Mouse (Mus musculus): ENCODE results near the gene Zfp979. TPM values are rescaled to one million over a fixed set of nuclear protein-coding genes. Genes with fewer than 3 reads are reported as not detected.
"Not testable (repeated sequence)": the region's sequence is repeated elsewhere in the genome, so short reads cannot be mapped to it uniquely, and the experiment has no call there.

Zfp979 gene
- under 1 TPM; 0.68 to 0.99 TPM for total RNA-seq (2021)

GRCm38 (mm10) chr4:147642413-147642812 is at the start of gene Zfp979:
TSS of gene Zfp979 (minus strand) at chr4:147642513.
- intact Hi-C loops (cut with DNase I); DNase-seq: not testable (repeated sequence)

DNA sequence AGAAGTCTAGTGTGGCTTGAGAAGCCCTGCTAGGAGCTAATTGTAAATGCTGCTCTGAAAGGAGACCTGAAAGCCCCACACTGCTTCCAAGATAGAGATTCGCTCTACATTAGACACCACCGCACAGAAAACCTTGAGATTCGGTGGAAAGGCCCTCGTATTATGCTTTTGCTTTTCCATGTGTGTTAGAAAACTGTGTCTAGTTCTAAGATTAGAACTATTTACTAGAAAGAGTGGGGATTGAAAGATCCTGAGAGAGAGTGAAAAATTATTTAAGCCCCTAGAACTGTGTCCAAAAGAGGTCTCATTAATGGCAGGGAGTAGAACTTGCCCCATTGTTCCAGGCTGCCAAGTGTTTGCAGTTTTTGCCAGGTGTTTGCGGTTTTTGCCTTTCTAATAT is 12.9 kb upstream of the Zfp979 start:
- intact Hi-C loops (cut with DNase I); DNase-seq: not testable (repeated sequence)

GRCm38 (mm10) chr4:147647407-147647806 is 5.1 kb upstream of the Zfp979 start:
- intact Hi-C loops (cut with DNase I); DNase-seq: not testable (repeated sequence)

DNA sequence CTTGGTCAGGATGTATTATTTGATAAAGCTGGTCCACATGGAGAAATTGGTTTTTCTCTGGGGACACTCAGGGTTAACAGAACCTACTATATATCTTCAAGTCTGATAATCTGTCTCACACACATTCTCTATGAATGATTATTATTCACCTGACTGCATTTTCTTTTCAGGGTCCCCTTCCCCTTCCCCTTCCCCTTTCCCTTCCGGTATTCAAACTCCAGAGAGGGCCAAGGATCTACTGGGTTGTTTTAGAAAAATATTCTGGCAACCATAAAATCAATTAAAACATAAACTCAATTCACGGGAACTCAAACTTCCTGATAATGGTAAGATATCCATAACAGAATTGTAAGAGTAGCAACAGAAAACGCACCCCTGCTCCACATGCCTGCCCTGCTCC is 381 bp downstream of the Zfp979 start:
- DNase-seq; intact Hi-C loops (cut with DNase I): not testable (repeated sequence)

DNA sequence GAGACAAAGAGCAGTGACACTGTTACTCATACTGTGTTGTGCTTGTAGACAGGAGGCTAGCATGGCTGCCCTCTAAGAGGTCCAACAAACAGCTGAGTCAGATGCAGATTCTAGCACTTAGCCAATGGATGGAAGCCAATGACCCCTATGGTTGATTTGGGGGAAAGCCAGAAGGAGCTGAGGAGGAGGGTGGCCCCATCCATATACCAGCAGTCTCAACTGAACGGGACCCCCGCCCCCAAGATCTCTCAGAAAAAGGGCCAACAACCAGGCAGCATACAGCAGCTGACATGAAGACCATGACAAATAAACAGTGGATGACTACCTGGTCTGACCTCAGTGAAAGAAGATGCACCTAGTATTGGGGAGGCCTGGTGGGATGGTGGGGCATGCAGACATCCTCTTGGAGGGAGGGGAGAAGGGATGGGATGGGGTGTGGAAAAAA is 8.5 kb downstream of the Zfp979 start:
- DNase-seq; intact Hi-C loops (cut with DNase I): not testable (repeated sequence)

DNA sequence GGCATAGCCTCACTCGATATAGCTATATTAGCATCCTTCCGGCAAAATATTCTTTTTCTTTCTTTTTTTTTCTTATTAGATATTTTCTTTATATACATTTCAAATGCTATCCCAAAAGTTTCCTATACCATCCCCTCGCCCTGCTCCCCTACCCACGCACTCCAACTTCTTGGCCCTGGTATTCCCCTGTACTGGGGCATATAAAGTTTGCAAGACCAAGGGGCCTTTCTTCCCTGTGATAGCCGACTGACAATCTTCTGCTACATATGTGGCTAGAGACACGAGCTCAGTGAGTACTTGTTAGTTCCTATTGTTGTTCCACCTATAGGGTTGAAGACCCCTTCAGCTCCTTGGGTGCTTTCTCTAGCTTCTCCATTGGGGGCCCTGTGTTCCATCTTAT is 35.8 kb downstream of the Zfp979 start:
- intact Hi-C loops (cut with DNase I), result not testable (repeated sequence)

GRCm38 (mm10) chr4:147605521-147605920 is 36.8 kb downstream of the Zfp979 start:
- no peak for DNase-seq
- intact Hi-C loops (cut with DNase I), result no loop called here

More for the DNA sequence above, 35.8 kb downstream of the Zfp979 start:
- DNase-seq, result not testable (repeated sequence)

GRCm38 (mm10) chr4:147603806-147604205 is 38.5 kb downstream of the Zfp979 start:
- no peak for DNase-seq
- intact Hi-C loops (cut with DNase I), result no loop called here

- no peak for DNase-seq
These were observed 40.4 kb downstream of the Zfp979 start for GRCm38 (mm10) chr4:147601881-147602280.

GRCm38 (mm10) chr4:147598831-147599230 is 43.5 kb downstream of the Zfp979 start:
- intact Hi-C loops (cut with DNase I), result no loop called here
- no peak for DNase-seq

More at GRCm38 (mm10) chr4:147601881-147602280, 40.4 kb downstream of the Zfp979 start:
- intact Hi-C loops (cut with DNase I), result no loop called here

DNA sequence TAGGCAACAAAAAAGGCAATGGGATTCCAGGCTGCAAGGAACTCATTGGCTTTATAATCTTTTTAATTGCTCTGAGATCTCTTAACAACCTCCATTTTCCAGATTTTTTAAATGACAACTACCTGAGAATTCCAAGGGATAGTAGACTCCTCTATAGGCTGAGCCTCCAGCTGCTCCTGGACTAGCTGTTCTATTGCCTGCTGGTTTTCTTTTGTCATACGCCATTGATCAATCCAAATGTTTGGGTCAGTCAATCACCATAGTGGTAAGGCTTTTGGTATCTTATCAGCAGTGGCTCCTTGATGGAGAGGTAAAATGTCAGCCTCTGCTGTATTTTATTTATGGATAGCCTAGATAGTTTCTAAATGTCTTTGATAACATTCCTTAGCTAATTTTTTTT is 44.6 kb downstream of the Zfp979 start:
- intact Hi-C loops (cut with DNase I), result no loop called here

DNA sequence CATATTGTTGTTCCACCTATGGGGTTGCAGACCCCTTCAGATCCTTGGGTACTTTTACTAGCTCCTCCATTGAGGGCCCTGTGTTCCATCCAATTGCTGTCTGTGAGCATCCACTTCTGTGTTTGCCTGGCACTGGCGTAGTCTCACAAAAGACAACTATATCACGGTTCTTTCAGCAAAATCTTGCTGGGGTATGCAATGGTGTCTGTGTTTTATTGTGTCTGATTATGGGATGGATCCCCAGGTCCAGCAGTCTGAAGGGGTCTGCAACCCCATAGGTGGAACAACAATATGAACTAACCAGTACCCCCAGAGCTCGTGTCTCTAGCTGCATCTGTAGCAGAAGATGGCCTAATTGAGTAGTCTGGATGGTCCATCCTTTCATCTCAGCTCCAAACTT is 47.7 kb downstream of the Zfp979 start:
- DNase-seq; intact Hi-C loops (cut with DNase I): not testable (repeated sequence)

More for the DNA sequence above, 44.6 kb downstream of the Zfp979 start:
- no peak for DNase-seq

DNA sequence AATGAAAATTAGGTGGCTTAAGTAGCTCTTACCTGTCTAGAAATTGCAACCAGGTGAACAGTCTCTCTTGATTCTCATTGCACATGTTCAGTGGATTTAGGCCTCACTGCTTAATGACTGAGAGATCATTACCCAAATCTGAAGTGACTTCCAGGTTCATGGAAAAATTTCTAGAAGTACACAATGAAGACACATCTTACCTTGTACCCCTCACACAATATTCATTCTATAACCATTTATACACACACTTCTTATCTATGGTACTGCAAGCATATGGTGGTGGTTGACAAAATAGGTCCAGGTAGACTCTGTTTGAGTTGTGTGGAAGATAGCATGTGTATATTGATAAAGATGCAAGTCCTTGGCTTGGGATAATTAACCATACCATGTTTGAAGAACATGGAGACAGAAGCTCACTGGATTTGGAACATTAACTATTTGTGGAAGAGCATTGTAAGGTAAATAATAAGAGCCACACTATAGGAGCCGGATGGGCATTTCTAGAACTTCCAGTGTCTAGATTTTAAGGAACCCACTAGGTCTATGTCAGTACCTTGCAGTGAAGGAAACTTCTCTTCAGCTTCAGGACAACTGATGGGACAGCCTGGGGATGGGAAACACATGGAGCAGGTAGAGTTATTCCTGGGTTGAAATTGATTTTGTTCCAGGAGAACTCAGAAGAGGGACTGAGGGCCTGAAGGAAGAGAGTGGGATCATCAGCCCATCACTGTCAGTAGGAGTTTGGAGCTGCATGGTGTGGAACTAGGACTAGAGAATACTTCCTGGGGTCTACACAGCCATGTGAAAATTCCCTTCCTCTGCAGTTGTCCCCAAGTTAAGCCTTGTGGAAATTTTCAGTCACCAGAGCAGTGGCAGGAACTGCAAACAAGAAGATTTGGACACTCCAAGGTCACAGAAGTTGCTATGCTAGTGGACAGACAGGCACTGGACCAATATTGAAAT is 55.5 kb downstream of the Zfp979 start:
- DNase-seq, result no peak
- intact Hi-C loops (cut with DNase I), result loop anchor here (5.0 kb wide), 1 partner anchor 69 kb away; no protein-coding TSS in a partner anchor

DNA sequence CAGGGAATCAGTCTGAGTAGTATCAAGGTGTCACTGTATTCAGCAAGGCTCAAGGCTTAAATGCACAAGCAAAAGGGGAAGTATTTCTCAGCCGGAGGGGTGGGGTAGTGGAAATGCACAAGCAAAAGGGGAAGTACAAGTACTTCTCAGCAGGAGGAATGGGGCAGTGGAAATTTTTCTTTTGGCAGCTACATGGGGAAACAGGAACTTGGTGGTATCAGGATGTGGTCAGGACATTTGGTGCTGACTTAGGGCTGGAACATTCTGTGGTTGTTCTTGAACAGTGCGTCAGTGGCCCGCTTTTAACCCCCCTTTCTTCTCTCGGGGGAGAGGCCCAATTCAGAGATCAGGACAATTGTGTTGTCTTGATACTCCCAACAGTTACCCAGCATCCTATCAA is 62.9 kb downstream of the Zfp979 start:
- DNase-seq; intact Hi-C loops (cut with DNase I): not testable (repeated sequence)

GRCm38 (mm10) chr4:147571156-147571555 is 71.2 kb downstream of the Zfp979 start:
- DNase-seq; intact Hi-C loops (cut with DNase I): not testable (repeated sequence)

DNA sequence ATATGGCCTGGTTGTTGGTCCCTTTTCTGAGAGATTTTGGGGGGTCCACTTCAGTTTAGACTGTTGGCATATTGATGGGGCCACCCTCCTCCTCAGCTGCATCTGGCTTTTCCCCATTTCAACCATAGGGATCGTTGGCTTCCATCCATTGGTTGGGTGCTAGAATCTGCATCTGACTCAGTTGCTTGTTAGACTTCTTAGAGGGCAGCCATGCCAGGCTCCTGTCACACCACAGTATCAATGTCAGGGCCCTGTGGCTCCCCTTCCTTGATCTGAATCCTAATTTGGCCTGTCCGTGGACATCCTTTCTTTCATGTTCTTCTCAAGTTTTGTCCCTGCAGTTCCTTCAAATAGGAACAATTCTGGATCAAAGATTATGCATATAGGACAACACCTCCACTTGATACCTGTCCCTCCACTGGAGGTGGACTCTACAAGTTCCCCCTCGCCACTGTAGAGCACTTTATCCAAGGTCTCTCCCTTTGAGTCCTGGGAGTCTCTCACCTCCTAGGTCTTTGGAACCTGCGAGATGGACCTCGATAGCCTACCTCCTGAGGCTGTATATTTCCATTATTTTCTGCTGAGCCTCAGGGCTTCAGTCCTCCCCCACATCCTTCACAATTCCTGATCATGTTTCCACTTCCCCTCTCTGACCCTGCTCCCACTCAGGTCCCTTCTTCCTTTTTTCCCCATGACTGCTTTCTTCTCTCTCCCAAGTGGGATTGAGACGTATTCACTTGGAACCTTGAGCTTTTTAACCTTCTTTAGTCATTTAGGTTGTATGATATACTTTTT is 76.7 kb downstream of the Zfp979 start:
- intact Hi-C loops (cut with DNase I), result no loop called here
- no peak for DNase-seq

Other genes starting within 250 kb of the Zfp979 start
- gene Zfp982, start 150.1 kb downstream of the Zfp979 start, total RNA-seq (2021), result 1 to 10 TPM; 5.6 to 6.8 TPM
- gene Gm16503, start 102.3 kb downstream of the Zfp979 start, total RNA-seq (2021), result 1 to 10 TPM; 1.1 to 1.4 TPM
- gene Zfp985, start 89.2 kb downstream of the Zfp979 start, total RNA-seq (2021), result not detected
- gene Zfp534, start 60.0 kb upstream of the Zfp979 start, total RNA-seq (2021), result under 1 TPM; 0.18 to 0.30 TPM
- 1 to 10 TPM; 4.3 to 6.6 TPM for gene Zfp984, start 167.3 kb upstream of the Zfp979 start, total RNA-seq (2021)
- gene Zfp933, start 205.9 kb upstream of the Zfp979 start, total RNA-seq (2021), result 10 to 100 TPM; 19.2 to 20.0 TPM
- 10 to 100 TPM; 25.1 to 26.3 TPM for gene Miip, start 226.3 kb upstream of the Zfp979 start, total RNA-seq (2021)
- gene Fv1, start 226.5 kb upstream of the Zfp979 start, total RNA-seq (2021), result 10 to 100 TPM; 10.4 to 11.3 TPM

All from left cerebral cortex, postnatal 4 days (tissue).